Mouse (Mus musculus) c-Kit-positive CD71-negative TER-119-negative erythroid progenitor cells, embryonic 14.5 days (primary cell): ENCODE results near the gene Itpr2.
"Not testable (repeated sequence)": the region's sequence is repeated elsewhere in the genome, so short reads cannot be mapped to it uniquely, and the experiment has no call there.

Experiments used
- DNase-seq: peaks from one replicate; pipeline ENCODE4 v3.0.0-alpha.2; 2013; ENCODE audit warnings: low read depth

The Itpr2 gene

DNA sequence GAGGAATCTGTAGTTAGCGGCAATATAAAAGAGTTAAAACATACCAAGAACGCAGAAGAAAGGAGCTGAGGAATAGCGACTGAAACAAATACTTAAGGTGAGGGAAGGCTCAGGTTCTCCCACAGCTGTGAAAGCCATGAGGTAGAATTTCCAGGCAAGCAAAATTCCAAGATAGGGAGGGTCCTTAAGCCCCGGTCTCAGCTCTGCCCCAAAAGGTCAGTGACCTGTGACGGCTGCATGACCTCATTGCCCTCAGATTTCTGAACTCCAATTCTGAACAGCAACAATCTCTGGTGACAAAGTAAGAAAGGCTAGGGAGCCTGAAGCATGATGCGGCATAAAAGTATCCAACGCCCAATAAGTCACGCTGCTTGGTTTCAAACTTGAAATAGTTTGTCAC, 33.7 kb downstream of the Itpr2 start:
- no peak for DNase-seq

DNA sequence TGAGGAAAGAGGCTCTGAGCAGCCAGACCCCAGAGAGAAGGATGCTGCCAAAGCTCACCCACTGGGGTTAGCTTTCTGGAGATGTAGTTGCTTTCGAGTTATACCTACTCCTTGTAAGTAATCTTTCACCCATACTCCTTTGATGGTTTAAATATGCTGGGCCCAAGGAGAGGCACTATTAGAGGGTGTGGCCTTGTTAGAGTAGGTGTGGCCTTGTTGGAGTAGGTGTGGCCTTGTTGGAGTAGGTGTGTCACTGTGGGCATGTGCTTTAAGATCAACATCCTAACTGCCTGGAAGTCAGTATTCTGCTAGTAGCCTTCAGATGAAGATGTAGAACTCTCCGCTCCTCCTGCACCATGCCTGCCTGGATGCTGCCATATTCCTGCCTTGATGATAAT, 37.4 kb downstream of the Itpr2 start:
- not testable (repeated sequence) for DNase-seq

DNA sequence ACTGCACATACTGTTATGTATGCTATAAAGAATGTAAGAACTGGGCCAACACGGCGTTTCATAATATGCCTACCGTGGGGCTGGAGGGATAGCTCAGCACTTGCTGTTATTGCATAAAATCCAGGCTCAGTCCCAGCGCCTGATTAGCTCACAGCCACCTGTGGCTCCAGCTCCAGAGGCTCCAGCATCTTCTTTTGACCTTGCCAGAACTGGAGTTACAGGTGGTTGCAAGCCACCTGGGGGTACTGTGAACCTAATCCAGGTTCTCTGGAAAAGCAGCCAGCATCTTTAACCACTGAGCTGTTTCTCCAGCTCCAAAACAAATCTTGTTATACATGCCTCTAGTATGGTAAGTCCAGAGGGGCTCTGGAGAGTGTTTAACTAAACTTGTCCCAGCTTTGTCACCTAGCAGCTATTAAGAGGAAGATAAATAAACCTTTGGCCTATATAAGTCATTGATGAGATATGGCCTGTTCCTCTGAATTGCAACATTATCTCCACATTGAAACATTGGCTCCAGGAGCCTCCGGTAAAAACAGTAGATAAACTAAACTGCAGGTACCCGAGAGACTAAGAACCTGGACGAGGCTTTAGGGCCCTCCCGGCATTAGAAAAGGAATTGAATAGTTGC, 37.9 kb downstream of the Itpr2 start:
- DNase-seq: no peak

DNA sequence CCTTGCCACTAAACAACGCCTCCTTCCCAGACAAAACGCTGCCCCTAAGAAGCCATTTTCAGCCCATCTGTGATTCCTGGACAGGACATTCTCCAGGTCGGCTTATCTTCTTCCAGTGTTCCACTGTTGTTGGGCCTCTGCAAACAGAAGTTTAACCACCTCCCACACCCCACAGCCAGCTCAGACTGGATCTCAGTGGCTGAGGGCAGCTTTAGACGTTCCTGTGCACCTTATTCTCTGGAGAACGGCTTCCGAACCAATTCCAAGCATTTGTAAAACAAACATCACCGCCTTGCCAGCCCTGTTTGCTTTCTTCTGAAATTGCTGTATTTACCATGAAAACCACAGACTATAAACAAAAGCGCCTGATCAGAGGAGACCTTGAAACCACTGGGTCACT, 41.1 kb downstream of the Itpr2 start:
- DNase-seq: no peak

DNA sequence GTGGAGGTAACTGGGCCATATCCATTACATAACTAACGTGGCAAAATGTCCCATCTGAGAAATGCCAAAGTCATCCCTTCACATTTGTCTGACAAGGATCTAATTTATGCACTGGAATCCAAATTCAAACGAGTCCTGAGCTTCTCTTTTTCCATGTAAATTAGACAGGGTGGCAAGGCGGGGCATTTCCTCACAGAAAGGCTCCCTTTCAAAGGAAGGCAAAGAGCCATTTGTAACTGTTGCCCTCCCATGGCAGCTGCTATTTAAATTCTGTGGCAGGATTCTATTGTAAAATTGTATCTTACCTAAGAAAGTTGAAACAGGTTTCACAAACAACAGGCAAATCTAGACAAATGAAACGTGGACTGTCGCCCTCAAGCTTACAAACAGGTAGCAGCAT, 43.6 kb downstream of the Itpr2 start:
- no peak for DNase-seq

DNA sequence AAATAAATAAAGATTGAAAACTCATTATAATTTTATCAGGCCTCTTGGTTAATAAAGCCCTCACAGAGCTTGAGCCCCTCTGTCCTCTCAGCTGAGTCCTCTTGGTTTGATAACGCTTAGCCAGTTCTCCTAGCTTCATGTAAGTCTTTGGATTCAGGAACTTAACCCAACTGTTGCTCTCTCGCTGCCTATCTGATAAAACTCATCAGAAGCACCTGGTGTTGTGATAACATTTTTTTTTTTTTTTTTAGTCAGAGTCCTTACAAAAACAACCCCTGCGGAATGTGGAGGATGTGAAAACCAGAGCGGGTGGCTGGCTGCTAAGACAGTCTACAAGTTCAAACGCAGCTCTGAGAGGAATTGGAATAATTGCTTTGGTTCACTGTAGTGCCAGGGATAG, 45.3 kb downstream of the Itpr2 start:
- no peak for DNase-seq

DNA sequence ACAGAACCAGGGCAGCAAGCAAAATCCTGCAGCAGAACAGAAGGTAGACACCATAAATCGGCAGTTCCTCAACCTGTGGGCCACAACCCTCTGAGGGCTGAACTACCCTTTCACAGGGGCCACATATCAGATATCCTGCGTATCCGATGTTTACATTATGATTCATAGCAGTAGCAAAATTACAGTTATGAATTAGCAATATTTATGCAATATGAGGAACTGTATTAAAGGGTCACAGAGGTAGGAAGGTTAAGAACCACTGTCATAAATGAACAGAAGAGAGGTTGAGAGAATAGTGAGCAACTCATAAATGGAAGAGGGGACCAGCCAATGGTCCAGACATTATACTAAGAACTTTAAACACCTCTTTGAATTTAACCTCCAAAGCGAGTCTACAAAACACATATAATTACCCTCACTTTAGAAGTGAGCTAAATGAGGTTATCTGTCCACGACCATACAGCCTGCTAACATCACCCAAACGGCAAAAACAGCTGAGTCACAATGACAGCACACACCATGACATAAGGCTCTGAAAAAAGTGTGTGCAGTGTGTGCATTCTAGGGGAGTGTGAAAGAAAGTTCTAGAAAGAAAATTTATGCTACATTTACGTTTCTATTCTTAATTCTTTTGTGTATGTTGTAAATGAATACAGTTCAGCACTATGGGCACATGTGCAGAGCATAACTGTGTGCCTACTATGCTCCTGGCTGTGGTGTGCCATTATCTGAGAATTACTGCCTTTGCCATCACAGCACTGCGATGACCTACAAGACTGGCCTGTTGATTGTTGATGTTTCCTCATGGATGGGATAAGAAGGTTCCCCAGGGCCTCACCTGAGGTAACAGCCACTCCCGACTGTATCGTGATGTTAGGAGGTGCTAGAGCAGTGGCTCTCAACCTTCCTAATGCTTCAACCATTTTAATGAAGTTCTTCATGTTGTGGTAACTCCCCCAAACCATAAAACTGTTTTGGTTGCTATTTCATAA, 47.2 kb downstream of the Itpr2 start:
- peak; percentile 34 for DNase-seq

DNA sequence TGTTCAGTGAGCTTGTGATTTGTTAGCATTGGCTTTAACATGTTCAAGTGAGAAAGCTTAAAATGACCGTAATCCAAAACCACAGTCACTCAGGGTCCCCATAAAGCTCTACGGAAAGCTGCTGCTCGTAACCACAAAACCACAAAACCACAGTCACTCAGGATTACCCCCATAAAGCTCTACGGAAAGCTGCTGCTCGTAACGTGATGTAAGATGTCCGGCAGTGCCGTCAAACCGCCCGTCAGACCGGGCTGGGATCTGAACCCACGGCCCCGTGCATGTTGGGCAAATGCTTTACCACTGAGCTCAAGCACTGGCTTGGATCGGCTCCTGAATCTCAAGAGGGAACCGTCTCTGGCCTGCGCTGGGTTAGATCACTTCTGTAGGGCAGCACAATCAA, 49.5 kb downstream of the Itpr2 start:
- DNase-seq: no peak

DNA sequence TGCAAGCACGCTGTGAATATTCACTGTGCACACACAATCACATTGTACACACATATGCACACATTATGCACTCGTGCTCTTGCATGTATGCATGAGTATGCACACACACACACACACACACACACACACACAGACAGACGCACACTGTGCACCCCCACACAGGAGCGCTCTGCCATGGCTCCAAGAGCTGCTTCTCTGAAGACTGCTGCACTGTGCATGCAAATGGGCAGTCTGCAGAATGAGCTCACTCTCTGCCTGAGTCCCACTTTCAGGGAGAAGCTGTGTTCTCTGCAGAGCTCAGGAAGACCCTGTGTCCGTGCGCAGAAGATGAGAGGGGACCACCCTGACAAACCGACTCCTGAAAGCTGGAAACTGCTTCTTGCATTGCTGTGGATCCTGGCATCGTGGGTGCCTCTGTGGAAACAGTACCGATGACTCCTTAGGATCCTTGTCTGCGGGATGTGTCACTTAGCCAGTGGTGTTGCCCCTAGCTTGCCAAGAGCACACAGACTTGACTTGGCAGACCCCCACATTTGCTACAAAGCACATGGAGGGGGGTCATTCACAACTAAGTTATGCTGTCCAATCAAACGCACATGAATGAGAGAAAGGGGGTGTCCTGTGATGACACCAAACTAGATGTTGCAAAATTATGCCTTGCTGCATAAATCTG, 55.9 kb downstream of the Itpr2 start:
- DNase-seq: no peak

DNA sequence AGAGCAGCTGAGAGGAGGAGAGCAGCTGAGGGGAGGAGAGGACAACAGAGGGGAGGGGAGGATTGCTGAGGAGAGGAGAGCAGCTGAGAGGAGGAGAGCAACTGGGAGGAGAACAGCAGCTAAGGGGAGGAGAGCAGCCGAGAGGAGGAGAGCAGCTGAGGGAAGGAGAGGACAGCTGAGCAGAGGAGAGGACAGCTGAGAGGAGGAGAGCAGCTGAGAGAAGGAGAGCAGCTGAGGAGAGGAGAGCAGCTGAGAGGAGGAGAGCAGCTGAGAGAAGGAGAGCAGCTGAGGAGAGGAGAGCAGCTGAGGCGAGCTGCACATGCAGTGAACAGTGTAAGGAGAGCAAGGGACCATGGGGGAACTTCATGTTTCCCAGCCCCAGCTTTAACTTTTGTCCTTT, 62.2 kb downstream of the Itpr2 start:
- DNase-seq: no peak

DNA sequence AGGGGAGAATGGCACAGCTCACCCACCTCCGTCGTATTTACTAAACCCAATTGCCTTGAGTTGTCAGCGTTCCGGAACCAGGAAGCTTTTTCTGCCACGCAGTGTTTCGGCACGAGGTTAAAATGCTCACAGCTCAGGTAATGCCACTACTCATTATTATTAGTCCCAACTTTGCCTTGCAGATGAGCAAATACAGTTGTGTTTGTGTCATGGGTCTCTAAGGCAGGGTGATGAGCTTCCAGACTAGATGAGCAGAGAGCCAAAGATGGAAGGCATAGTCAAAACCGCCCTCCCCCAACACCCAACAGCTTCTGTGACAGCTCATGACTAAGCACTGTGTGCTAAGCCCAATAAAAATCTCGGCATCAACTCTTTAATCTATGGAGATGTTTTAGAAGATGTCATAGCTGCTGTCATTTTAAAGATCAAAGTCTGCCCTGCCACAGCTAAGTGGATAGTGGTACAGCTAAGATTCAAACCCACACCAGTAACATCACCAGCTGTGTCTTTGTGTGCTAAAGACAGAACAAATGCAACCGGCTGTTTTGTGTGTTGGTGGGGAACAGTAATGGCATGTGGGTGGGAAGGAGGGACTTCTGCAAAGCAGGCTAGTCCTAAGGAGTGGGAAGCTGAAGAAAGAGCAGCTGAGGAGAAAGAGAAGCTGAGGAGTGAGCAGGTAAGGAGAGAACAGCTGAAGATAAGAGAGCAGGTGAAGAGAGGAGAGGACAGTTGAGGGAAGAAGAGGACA, 62.8 kb downstream of the Itpr2 start:
- DNase-seq: no peak

DNA sequence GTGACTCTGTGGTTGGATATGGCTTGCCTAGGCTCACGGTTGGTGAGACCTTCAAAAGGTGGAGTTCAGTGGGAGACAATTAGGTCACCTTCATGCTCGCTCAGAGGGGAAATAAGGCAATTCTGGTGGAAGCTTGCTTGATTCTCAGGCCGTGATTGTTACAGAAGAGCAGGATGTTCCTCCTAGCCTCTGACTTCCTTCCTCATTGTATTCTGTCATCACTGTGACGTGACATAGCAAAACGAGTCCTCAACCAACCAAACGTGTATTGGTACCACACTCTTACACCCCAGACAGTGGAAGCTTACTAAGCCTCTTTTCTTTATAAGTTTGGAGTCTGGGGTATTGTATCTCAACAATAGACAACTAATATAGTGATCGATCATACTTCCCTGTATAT, 64.0 kb downstream of the Itpr2 start:
- DNase-seq: no peak

DNA sequence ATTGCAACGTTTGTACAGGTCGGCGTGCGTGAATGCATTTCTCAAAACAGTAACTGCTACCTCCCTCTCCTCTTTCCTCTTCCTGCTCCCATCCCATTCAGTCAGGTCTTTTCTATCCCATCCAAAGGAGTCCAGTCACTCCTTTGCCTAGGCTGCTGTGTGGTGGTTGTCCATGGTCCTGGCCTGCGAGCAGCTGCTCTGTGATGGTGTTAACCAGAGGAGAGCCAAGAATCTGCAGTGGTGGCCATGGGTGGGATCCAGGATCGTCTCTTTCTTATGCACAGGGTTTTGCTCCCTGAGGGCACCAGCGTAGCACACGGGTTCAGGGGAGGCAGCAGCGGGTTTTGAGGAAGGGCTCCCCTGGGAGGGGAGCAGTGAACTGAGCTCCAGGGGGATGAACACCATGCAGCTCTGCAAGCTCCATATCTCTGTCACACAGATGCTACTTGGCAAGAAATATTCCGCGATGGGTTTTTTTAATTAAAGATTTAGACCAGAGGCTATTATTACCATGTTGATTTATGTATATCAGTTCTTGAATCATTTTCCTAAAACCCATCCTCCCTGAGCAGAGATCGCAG, 65.0 kb downstream of the Itpr2 start:
- DNase-seq: no peak

DNA sequence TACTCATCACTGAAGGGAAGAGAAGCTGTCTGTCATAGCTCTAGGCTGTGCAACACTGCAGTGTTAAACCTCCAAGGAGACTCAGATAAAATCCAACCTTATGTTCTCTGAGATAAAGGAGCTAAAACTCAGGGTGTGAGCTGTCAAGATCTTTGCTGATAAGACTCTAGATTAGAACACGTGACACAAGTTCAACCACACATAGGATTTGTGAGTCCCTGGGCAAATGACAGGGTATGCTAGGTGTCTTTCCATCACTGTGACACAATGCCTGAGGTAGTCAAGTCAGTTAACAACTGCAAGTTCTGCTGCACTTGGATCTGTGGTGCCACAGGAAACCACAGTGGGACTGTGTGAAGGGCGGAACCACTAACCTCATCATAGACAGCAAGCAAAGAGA, 67.8 kb downstream of the Itpr2 start:
- no peak for DNase-seq

DNA sequence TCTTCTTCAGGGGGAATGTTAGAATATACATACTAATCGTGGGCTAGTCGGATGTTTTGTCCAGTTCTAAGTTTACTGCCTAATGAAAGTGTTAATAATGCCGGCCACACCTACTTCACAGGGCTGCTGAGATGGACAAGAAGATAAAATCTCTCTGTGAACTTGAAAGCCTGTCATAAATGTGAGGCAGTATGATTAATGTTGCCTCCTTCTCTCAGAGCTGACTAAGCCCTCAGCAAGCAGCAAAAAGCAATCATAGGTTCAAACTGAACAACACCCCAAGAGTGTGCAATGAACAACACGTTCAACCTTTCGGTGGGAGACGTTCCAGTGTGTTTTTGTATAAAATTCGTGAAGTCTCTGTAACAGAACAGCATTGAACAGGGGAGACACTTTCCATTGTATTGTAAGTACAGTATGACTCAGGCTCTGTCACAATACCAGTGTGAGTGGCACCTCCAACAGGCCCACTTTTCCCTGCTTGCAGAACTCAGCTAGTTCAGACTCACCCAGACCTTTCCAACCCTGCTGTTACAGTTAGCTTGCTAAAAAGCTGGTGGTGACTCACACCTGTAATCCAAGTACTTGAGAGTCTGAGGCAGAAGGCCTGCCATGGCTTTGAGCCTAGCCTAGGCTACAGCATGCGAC, 69.7 kb downstream of the Itpr2 start:
- no peak for DNase-seq

DNA sequence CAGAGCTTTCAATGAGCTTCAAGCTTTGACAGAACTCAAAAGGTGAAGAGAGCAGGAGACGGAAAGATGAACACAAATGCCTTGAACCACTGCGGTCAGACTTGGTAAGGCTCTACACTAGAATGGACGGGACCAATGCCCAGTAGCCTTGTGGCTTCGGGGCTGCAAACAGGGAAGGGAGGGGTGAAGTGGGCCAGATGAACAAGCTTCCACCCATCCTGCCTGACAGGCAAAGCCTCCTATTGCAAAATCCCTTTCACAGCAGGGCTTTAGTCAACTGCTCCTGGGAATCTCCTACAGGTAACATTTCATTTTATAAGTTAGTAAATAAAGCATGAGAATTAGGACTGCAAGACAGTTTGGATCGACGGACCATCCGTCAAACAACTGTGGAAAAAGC, 70.2 kb downstream of the Itpr2 start:
- DNase-seq: no peak

DNA sequence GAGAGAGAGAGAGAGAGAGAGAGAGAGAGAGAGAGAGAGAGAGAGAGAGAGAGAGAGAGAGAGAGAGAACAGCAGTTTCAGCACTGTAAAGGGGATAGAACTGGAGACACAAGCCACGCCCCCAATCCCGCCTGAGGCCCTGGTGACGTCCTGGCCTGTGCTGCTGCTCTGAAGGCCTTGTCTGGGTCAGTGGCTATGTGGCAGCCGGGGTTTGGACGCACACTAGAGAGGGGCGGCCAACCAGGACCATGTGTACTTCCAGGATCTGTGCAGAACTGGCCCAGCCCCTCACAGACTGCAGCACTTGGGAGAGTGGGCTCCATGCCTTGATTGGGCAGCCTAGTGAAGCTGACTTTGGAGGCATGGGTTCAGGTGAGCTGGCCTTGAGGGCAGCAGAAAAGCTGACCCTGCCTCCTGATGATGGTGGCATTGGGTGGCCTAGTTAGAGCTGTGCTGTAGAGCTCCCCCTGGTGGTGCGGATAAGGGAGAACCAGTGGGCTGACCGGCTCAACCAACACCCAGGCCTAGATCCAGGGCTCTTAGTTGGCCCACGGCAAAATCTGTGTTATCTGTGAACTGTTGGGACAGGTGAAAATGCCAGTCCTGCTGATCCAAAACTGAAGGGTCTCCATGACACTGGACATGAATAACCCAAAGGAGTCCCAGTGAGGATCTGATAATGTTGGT, 72.2 kb downstream of the Itpr2 start:
- peak; percentile 29 for DNase-seq

DNA sequence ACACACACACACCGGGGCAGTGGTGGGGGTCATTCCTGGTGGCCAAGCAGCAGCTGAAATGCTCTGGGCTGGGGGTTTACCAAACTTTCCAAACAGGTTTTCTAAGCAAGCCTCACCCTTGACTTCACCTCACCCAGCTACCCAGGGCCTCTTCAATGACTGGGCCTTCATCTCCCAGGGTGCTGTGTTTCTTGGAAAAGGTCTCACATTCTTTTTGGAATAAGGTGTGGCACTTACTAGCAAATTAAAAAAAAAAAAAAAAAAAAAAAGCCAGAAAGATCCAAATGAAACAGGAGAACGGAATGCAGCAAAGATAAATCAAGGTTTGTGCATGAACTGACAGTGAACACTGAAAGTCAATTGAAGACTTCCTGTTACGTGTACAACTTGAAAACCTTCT, 77.2 kb downstream of the Itpr2 start:
- DNase-seq: no peak

DNA sequence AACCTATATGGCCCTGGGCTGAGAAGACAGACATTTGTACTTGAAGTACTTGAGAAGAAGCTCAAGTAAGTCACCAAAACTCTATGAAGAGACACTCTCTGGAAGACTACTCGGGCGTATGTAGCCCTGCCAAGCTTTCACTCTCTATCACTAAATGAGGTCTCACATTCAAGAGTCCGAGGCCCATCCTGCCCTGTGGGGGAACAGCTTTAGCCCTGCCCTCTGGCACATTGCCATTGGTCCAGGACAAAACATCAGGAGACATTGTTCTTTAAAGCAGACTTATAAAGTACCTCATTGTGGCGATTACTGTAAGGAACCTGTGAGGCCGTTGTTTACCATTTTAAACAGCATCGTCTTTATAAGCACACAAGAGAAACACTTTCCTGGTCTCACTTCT, 77.7 kb downstream of the Itpr2 start:
- DNase-seq: no peak

DNA sequence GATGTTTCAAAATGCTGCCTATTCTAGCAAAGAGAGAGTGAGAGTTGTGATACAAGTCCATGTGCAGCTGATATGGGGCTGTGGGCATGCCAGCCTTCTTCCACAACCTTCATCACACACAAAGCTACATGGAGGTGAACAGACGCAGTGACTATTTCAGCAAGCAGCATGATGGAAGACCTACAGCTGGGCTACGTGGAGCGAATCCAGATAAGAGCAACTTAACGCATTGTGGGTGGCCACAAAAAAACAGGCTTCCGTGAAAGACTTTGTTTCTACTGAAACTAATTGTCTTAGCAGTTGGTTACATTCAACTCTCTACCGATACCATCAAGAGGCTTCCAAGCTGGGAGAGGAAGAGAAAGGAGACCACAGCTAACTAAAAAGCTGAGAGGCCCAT, 81.3 kb downstream of the Itpr2 start:
- no peak for DNase-seq

DNA sequence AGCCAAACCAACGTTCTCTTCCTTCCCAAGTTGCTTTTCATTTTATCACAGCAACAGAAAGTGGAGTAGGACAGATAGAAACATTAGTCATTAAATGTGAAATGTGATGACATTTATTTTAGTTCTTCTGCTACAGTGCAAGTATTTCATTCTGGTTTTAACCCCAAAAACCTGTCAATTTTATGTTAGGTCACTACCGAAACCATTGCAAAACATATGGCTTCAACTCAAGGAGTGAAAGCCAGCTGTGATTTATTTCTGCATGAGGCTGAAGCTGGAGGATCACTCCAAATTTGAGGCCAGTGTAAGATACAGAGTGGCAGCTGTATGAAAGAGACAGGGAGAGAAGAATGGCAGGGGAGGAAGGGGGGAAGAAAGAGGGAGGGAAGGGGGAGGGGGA, 85.6 kb downstream of the Itpr2 start:
- DNase-seq: no peak
